Mouse (Mus musculus): ENCODE measurements around the gene Tmem246. TPM values are rescaled to one million over a fixed set of nuclear protein-coding genes. Genes with fewer than 3 reads are reported as not detected.
A peak's percentile ranks its signal among the peaks of the same experiment; 100 is the strongest.
"Not testable (repeated sequence)": the region's sequence is repeated elsewhere in the genome, so short reads cannot be mapped to it uniquely, and the experiment has no call there.

Gene Tmem246
- total RNA-seq (2021): 10 to 100 TPM; 12.0 to 20.9 TPM
- long read RNA-seq, experiment 1, transcript Tmem246-202 (2 exons, 748 nt): major isoform, 32 of 43 reads
- long read RNA-seq, experiment 1, transcript Tmem246-201 (2 exons, 2,989 nt): minor isoform, 7 of 43 reads
- long read RNA-seq, experiment 1, partial matches to known transcripts: 0 of 43 reads
- long read RNA-seq, experiment 1, other reads (novel, unspliced or antisense): 4 of 43 reads
- long read RNA-seq, experiment 2, transcript Tmem246-202 (2 exons, 748 nt): major isoform, 23 of 41 reads
- long read RNA-seq, experiment 2, transcript Tmem246-201 (2 exons, 2,989 nt): minor isoform, 7 of 41 reads
- long read RNA-seq, experiment 2, partial matches to known transcripts: 0 of 41 reads
- long read RNA-seq, experiment 2, other reads (novel, unspliced or antisense): 11 of 41 reads

DNA sequence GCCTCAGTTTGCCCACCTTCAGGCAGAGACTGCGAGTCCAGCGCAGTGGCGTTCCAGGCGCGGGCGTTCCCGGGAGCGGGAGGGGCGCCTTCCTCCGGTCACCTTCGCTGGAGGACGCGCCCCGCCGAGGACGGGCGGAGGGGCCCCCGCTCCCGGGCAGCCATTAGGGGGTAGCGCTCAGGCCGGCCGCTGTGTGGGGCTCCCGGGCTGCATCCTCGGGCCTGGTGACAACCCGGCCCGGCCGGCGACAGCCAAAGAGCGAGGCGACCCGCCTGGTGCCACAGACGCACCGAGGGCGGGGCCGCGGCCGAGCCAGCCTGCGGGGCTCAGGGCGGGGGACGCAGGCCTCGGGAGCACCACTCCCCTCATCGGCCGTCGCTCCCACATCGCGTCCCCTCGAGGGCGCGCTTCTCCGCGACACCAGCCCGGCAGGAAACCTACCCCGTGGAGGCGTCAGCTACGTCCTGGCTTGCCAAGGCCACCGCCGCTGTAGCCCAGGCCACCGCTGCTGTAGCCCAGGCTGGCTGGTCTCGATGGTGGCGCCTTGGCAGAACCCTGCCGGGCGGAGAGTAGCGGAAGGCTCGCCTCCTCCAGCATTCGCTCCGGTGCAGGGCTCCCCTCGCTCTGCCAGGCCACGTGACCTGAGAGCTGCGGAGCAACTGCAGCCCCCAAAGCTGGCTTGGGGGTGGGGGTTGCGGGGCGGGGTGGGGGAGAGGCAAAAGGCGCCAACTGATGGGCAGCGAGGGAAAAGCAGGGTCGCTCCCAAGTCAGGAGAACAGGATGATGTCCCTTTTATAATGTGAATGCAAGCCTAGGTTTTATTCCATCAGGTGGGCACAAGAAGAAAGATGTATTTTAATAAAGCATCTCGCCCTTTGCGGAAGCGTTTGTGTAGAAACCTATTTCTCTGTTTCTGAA lies at the start of gene Tmem246:
Gene Tmem246 (minus strand): TSS at position 694 of the 918 bp plus-strand sequence.
- peak; percentile 61 to 62 for DNase-seq (ENCODE audit: low spot score in 2 of 2)

DNA sequence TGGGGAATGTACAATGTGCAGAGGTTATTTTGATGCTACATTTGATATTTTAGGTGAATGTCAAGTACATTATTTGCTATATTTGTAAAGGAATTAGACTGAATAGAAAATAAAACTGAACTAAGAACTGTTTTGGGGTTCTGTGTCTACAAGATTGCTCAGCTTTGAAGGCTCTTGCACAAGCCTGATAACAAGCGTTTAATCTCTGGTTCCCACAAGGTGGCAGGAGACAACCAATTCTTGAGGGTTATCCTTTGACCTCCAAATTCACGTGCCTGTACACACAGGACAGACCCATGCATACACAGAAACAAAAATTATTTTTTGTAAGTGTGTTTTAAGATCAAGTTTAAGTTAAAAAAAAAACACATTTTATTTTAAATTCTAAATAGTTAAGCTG lies 42.2 kb upstream of the Tmem246 start:
- DNase-seq (ENCODE audit: low spot score in 2 of 2): no peak

DNA sequence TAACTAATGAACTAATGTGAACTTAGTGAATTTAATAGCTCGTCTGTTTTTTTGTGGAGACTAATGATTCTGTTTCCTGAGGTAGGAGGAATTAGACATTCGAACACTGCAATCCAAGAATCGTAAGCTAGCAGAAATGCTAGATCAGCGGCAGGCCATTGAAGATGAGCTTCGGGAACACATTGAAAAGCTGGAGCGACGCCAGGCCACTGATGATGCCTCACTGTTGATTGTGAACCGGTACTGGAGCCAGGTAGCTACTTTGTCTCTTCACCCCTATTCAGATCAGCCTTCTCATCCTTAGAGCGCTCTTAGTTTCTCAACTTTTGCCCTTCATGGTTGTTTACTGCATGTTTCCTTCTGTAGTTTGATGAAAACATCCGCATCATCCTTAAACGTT lies 40.1 kb upstream of the Tmem246 start:
- DNase-seq (ENCODE audit: low spot score in 2 of 2): no peak

DNA sequence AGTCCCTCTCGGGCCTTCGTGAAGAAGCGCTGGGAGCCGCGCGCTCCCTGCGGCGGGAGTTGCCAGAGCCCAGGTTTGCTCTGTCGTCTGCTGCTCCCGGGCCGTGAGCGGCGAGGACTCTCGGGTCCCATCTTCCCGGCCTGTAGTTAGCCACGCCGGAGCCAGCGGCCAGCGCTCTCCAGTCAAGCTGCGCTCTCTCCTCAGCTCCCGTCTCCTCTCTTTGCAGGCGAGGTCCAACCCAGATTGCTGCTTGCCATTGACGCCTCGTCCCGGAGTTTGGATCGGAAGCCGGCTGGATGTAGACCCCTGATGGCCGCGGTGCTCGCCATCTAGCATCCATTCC lies 34.4 kb upstream of the Tmem246 start:
- DNase-seq (ENCODE audit: low spot score in 2 of 2): no peak

DNA sequence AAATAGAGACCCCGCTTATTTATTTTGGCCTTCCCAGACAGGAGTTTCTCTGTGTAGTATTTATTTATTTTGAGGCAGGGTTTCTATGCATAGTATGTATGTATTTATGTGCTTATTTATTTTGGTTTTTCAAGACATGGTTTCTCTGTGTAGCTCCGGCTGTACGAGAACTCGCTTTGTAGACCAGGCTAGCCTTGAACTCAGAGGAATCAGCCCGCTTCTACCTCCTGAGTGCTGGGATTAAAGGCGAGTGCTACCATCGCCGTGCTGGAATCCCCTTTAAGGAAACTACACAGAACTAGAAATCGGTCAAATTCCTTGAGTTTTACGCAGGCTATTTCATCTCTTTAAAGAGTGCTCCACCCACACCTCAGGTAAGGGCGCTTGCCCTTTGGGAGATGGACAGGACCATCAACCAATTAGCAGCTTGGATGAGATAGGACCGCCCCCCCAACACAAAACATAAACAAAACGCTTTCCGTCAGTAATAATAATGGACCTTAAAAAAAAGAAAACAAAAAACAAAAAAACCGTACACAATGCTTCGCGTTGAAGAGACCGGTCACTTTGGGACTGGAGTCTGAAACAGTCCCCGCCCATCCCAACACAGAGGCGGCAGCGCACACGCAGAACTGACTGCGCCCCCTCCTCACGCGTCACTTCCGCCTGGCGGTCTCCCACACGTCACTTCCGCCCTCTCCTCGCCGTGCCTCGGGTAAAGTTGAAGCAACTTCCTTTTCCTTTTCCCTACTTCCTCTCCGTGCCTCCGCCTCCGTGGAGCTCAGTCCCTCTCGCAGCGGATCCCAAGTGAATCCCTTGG lies 33.9 kb upstream of the Tmem246 start, which contains the start of gene Rnf20:
Gene Rnf20 (plus strand): TSS at position 688 of the 820 bp plus-strand sequence.
- peak; percentile 93 for DNase-seq (ENCODE audit: low spot score in 2 of 2)

DNA sequence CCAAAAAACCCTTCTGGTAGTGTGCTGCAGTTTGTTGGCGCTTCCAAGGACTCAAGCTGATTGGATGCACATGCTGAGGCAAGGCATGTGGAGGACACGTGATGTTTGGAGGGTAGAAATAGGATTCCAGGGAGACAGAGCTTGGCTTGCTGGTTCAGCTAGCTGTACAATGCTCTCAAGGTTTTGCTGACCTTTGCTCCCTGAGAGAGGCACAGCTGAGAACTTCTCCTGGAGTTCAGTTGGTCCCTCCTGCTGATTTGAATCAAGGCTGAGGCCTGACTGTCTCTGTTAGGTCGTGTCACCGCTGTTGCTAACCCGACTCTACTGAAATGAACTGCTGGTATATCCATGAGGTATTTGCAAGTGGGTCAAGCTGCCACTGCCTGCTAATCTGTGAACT lies 31.3 kb upstream of the Tmem246 start:
- DNase-seq (ENCODE audit: low spot score in 2 of 2): no peak

DNA sequence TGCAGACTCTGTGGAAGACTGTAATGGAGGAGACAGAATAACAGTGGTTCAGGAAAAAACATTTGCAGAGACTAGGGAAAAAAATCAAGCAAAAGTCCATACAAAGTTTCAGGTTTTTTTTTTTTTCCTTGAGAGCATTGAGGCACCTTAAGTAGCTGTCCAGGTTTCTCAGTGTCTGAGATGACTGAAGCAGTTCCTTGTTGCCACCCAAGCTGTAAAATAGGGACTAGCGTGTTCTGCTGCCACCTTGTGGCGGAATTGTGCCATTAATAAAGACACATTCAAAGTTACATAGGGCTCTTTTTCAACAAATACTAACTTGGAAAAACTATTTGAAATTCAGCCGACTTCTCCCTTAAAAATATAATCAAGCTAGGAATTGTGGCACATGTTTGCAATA lies 29.3 kb upstream of the Tmem246 start:
- peak; percentile 72 to 74 for DNase-seq (ENCODE audit: low spot score in 2 of 2)

DNA sequence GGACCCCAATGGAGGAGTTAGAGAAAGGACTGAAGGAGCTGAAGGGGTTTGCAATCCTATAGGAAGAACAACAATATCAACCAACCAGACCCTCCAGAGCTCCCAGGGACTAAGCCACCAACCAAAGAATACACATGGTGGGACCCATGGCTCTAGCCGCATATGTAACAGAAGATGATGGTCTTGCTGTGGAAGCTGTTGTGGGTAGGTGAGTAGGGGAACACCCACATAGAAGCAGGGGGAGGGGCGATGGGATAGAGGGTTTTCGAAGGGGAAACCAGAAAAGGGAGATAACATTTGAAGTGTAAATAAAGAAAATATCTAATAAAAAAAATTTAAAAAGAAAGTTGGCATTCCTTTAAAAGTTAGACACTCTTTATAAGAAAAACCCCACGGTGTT lies 27.3 kb upstream of the Tmem246 start:
- DNase-seq (ENCODE audit: low spot score in 2 of 2): not testable (repeated sequence)

DNA sequence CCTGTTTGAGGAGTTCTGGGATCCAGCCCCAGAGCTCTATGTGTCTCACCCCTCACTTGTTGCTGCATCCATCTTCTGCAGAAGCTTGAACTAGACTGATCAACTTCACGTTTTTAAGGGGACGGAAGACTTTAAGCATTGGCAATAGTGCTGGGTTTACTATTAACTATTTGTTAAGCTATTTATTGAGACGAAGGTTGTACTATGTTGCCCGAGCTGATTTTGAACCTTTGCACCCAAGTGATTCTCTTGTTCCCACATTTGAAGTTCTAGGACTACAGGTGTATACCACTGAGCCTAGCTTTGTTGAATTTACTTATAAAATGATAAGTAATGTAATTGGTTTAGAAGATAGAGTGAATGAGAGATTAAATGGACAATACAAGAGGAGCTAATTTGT lies 26.2 kb upstream of the Tmem246 start:
- DNase-seq (ENCODE audit: low spot score in 2 of 2): no peak

DNA sequence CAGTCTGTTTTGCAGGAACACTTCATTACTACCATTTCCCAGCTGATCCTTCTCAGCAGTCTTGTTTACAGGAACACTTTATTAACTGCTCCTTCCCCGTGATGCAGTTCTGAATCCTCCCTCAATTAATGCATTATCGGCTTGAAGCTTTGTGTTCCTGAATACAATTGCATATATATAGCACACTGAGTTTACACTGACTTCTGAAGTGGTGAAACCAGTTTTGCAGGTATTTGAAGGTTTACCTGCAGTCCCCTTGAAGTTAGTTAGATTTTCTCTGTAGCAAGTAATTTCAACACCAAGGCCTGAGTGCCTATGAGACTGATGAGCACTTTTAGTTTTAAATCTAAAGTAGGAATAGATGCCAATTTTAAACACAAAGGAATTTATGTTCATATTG lies 24.6 kb upstream of the Tmem246 start:
- DNase-seq (ENCODE audit: low spot score in 2 of 2): no peak

DNA sequence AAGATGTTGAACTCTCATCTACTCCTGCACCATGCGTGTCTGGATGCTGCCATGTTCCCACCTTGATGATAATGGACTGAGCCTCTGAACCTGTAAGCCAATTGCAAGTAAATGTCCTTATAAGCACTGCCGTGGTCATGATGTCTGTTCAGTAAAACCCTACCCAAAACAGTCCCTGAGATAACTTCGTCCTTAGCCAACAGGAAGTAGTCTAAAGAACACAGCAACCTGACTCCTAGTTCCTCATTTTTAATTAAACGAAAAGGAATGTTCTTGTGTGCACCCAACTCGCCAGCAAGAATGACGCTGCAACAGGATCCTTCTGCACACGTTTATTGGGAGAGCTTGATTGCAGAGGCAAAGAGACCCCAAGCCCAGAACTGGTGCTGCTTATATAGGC lies 22.2 kb upstream of the Tmem246 start:
- not testable (repeated sequence) for DNase-seq (ENCODE audit: low spot score in 2 of 2)

DNA sequence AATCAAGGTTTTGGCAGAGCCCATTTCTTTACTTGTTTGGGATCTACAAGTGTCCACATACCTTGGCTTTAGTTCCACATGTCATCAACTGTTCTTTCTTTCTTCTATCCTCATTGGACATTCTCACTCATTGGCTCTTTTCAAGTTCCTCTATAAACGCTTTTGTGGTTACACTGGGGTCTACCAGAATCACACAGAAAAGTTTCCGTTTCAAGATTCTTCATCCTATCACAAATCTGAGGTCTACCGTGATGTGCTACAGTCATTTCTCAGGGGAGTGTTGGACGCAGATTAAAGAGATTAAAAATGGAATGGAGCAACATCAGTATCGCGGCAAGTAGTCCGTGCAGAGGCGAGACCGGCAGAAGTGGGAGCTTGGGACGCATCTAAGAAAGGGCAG lies 19.2 kb upstream of the Tmem246 start:
- DNase-seq (ENCODE audit: low spot score in 2 of 2): no peak

DNA sequence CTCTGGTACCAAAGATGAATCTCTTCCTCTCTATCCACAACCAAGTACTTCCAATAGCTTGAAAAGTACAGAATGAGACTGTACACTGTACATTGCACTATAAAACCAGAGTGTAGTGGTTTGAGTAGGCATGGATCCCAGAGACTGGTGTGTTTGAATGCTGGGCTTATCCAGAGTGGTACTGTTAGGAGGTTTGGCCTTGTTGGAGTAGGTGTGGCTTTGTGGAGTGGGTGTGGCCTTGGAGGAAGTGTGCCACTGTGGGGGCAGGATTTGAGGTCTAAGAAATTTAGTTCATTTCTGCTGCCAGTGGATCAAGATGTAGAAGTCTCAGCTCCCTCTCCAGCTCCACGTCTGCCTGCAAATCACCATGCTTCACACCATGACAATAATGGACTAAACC lies 7.8 kb upstream of the Tmem246 start:
- DNase-seq (ENCODE audit: low spot score in 2 of 2): no peak

DNA sequence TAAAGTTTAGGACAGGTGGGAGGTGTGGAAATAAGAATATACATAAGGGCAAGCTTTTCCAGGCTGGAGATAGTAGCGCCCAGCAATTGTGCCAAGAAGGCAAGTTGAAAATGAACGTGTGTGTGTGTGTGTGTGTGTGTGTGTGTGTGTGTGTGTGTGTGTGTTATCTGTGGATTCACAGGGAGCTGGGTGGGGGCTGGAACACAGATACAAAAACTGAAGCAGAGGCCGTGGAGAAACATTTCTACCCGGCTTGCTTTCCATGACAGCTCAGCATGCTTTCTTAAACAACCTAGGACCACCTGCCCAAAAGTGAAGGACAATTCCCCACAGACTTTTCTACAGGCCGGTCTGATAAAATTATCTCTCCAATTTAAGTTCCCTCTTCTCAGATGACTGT lies 6.9 kb upstream of the Tmem246 start:
- no peak for DNase-seq (ENCODE audit: low spot score in 2 of 2)

DNA sequence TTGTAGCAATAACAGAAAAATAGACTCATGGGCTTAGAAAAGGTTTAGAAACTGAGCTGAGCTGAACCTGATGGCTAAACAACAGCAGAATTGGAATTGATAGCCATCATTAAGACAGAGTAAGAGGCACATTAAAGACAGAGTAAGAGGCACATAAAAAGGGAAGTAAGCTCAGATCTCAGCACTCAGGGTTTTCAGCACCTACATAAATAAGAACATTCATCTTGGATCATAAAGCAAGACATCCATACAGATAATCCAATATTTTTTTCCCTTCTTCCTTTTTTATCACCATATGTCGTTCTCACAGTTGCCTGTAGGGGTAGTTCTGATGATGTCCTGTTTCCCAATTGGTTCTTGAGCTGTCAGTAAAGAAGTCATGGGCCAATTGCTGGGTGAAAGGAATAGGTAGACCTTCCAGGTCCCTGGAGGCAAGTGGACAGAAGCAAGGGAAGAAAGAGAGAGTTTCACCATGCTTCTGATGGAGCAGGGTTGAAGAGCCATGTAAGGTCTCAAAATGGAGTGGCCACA lies 6.4 kb upstream of the Tmem246 start:
- no peak for DNase-seq (ENCODE audit: low spot score in 2 of 2)

DNA sequence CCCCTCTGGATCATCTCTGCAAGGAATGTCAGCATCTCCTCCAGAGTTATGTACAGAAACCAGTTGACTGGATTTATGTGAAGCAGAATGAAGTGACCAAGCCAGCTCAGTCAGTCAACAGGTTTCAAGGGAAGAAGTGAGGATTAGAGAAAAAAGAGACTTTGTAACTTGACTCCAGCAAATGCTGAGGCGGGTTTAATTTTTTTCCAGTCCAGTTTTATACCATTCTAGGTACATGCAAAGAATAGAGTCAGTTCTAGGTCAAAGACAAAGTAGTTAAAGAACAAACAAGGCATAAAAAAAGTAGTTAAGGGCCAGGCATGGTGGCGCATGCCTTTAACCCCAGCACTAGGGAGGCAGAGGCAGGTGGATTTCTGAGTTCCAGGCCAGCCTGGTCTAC lies 5.5 kb upstream of the Tmem246 start:
- no peak for DNase-seq (ENCODE audit: low spot score in 2 of 2)

DNA sequence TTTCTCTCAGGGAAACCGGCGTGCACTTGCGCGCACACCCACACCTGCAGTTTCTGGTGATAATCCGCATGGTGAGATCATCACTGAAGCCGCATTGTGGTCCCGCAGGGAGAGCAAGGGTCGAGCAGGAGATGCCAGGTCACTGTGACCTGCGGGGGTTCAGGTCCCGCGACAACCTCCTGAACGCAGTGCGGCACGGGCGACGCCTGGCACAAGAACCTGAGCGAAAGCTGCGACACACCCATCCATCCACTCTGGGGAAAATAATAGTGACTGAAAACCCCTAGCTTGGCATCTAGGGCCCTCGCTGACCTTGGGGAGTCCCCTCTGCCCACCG lies 862 bp downstream of the Tmem246 start:
- no peak for DNase-seq (ENCODE audit: low spot score in 2 of 2)

DNA sequence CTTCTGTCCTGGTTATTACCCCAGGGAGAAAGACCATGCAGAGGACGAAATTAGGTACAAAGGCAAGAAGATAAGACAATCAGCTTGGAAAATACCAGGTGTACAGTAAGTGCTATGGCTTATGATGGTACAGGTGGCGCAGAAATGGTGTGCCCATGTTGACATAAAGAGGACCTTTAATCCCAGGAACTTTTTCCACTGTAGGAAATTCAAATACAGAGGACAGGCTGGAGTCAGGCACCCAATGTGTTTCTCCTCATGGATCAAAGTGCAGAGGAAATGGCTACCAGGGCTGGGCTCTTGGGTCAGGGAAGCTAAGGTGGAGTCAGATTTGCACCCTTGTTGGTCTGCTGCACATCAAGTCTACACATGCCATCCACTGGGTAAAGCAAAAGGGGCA lies 7.5 kb downstream of the Tmem246 start:
- no peak for DNase-seq (ENCODE audit: low spot score in 2 of 2)

DNA sequence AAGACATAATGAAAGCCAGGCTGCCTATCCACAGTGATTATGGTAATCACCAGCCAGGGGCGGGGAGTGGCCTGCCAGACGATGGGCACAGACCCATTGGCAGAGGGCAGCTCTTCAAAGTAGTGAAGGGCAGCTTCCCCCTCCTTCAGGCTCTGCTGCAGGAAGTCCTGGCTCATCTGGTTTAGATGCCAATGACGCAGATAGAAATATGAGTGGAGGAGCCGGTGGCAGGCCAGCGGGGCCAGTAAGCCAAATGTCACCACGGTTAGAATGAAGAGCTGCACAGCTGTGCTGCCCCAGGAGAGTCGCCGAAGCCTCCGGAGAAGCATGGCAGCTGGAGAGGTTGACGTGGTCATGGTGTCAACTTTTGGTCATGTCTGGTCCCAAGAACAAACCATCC lies 10.9 kb downstream of the Tmem246 start:
- no peak for DNase-seq (ENCODE audit: low spot score in 2 of 2)

DNA sequence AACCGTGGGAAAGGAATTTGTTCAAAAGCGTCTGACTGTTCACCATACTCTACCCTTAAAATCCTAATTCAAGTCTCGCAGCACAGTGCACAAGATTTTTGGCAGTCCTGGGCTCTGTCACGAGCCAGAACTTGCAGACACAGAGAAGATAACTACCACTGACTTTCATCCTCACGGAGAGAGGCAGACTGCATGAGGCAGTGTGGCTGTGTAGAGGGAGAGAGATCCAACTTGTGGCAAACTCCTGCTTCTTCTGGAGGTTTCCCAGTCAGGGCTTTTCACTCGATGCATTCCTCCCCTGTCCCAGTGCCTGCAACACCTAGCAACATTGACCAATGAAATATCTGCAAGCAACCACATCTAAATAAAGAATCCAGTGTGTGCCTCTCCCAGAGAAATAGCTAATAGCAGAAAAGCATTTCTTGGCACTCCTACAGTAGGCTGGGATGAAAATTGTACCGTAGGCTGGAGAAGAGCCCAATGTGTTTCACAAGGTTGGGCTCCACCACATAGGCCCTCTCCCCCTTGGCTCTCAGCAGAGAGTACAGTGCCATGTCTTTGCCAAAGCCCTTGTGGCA lies 12.1 kb downstream of the Tmem246 start:
- no peak for DNase-seq (ENCODE audit: low spot score in 2 of 2)
